Mouse (Mus musculus) B cell, adult 67 days (primary cell): ENCODE data around the gene Olfr186. TPM values are rescaled to one million over a fixed set of nuclear protein-coding genes. Genes with fewer than 3 reads are reported as not detected.

ENCODE experiments used
- total RNA-seq, 2 experiments: library from RNA; stranded (reverse); gene quantifications; 4 replicates each; pipeline ENCODE4 v1.2.4; 2023

The Olfr186 gene
- not detected for total RNA-seq

GRCm38 (mm10) chr16:59030191-59030590 lies at the start of gene Olfr186:
Olfr186 (minus strand) TSS chr16:59030291.

GRCm38 (mm10) chr16:59077905-59078304 lies 47.8 kb upstream of the Olfr186 start, which contains the start of gene Olfr190:
Olfr190 (minus strand) TSS chr16:59078005.

GRCm38 (mm10) chr16:59039710-59040109 lies 9.6 kb upstream of the Olfr186 start, which contains the start of gene Olfr187:
Olfr187 (minus strand) TSS chr16:59039767.

GRCm38 (mm10) chr16:58995057-58995456 lies 35.0 kb downstream of the Olfr186 start, which contains the start of gene Olfr183:
Olfr183 (plus strand) TSS chr16:58995357.

Other genes with a start within 250 kb of the Olfr186 start
- not detected for gene Olfr173, start 230.0 kb downstream of the Olfr186 start, total RNA-seq
- gene Olfr175-ps1, start 203.5 kb downstream of the Olfr186 start, total RNA-seq: not detected
- gene Olfr177, start 155.5 kb downstream of the Olfr186 start, total RNA-seq: not detected
- not detected for gene Olfr178, start 138.2 kb downstream of the Olfr186 start, total RNA-seq
- not detected for gene Olfr181, start 101.5 kb downstream of the Olfr186 start, total RNA-seq
- not detected for gene Olfr180, start 100.9 kb downstream of the Olfr186 start, total RNA-seq
- not detected for gene Olfr183, start 34.9 kb downstream of the Olfr186 start, total RNA-seq
- not detected for gene Olfr187, start 9.5 kb upstream of the Olfr186 start, total RNA-seq
- not detected for gene Olfr190, start 47.7 kb upstream of the Olfr186 start, total RNA-seq
- not detected for gene Olfr191, start 59.5 kb upstream of the Olfr186 start, total RNA-seq
- gene Olfr193, start 81.6 kb upstream of the Olfr186 start, total RNA-seq: not detected
- not detected for gene Olfr194, start 90.8 kb upstream of the Olfr186 start, total RNA-seq
- gene Olfr195, start 116.8 kb upstream of the Olfr186 start, total RNA-seq: not detected
- gene Olfr196, start 140.2 kb upstream of the Olfr186 start, total RNA-seq: not detected
- gene Olfr198, start 173.2 kb upstream of the Olfr186 start, total RNA-seq: not detected
- gene Olfr199, start 189.5 kb upstream of the Olfr186 start, total RNA-seq: not detected
- gene Olfr201, start 242.3 kb upstream of the Olfr186 start, total RNA-seq: not detected